Mouse (Mus musculus): ENCODE results near the gene Dvl3. TPM values are rescaled to one million over a fixed set of nuclear protein-coding genes. Genes with fewer than 3 reads are reported as not detected.

Gene Dvl3
- polyA plus RNA-seq (2014; fragmentation: Nextera tagmentation; extraction: Ambion mirVana): 25.3 and 26.0 TPM in 2 replicates

DNA sequence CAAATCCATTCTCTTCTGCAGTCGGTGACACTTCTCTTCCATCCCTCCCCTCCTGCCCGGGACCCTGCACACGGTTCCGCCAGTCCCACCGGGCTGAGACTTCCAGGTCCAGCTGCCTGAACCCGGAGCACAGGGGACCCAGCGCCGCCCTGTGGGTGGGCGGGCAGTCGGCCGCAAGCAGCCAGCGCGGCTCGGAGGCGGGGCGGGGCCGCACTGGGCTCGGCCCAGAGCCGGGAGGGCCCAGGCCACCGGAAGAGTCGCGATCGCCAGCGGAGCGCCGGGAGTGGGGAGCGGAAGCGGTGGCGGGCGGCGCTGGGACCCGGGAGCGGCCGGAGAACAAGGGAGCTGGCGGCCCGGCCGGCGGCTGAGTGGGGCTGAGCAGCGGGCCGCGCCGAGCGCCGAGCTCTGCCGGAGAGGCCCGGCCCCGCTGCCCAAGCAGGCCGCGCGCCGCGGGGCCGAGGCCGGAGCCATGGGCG lies at the start of gene Dvl3:
Gene Dvl3 (plus strand): TSS at position 257 of the 476 bp plus-strand sequence.
- 0% methylated on average over 55 of the region's 55 CpGs for WGBS
- peaks cover 14% of the 10 kb centered on the region; the same call in 1 of the 2 replicates for H3K36me3 ChIP-seq (ENCODE audit: control insufficient read depth, insufficient read depth, low read length)

DNA sequence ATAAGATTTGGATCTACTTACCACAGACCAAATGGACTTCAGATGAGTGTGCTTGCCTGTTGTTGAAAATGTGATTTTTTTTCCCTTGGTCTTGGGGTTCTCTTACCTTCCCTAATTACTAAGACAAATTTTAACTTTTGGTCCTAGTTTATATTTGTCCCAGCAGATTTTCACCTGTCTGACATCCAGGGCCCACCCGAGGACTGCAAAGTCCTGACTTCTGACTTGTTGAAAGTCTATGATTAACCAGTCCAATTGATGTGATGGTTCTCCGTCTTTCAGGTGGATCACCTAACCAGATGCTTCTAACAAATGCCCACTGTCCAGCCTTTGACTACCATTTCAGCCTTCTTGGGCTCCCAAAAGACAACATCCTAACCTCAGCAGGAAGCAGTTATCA lies 45.8 kb upstream of the Dvl3 start:
- H3K9ac ChIP-seq (ENCODE audit: low read length): no peak overlapping the region
- no peaks in the 10 kb centered on the region for H3K4me1 ChIP-seq (ENCODE audit: control insufficient read depth, insufficient read depth, low read length)
- no peak for DNase-seq (ENCODE audit: low spot score)
- no peaks in the 10 kb centered on the region for H3K27me3 ChIP-seq (replicated peaks; ENCODE audit: control insufficient read depth, insufficient read depth, low read length)
- no peak overlapping the region for H3K4me3 ChIP-seq (ENCODE audit: low read depth, low read length)
- ATAC-seq: no peak
- no peaks in the 10 kb centered on the region for H3K9me3 ChIP-seq (replicated peaks; ENCODE audit: control insufficient read depth, low read length)
- no peaks in the 10 kb centered on the region for H3K36me3 ChIP-seq (ENCODE audit: control insufficient read depth, insufficient read depth, low read length)
- no peak overlapping the region for H3K4me2 ChIP-seq (ENCODE audit: low read length)
- WGBS: 84% methylated on average over 2 of the region's 2 CpGs
- no peak overlapping the region for H3K27ac ChIP-seq (ENCODE audit: low read depth, low read length)

More for the DNA sequence above, at the start of gene Dvl3:
- no peaks in the 10 kb centered on the region for H3K9me3 ChIP-seq (replicated peaks; ENCODE audit: control insufficient read depth, low read length)
- DNase-seq (ENCODE audit: low spot score): peak; percentile 93
- peak within 1 kb of the TSS; percentile 92 for H3K27ac ChIP-seq (ENCODE audit: low read depth, low read length)
- no peaks in the 10 kb centered on the region for H3K27me3 ChIP-seq (replicated peaks; ENCODE audit: control insufficient read depth, insufficient read depth, low read length)
- H3K4me1 ChIP-seq (ENCODE audit: control insufficient read depth, insufficient read depth, low read length): peaks cover 14% of the 10 kb centered on the region
- peak; percentile 97 for ATAC-seq
- H3K4me2 ChIP-seq (ENCODE audit: low read length): peak within 1 kb of the TSS; percentile 86
- peak within 1 kb of the TSS; percentile 99 for H3K4me3 ChIP-seq (ENCODE audit: low read depth, low read length)
- H3K9ac ChIP-seq (ENCODE audit: low read length): peak within 1 kb of the TSS; percentile 99

DNA sequence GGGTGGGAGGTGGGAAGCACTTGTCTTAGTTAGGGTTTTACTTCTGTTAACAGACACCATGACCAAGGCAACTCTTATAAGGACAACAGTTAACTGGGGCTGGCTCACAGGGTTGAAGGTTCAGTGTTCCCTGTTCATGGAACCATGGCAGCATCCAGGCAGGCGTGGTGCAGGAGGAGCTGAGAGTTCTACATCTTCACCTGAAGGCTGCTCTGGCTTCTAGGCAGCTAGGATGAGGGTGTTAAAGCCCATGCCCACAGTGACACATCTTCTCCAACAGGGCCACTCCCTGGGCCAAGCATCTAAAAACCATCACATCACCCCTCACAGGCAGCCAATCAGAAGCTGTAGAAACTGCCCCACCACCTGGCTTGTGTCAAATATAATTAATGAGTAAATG lies 45.1 kb upstream of the Dvl3 start:
- no peak overlapping the region for H3K9ac ChIP-seq (ENCODE audit: low read length)
- H3K4me1 ChIP-seq (ENCODE audit: control insufficient read depth, insufficient read depth, low read length): no peaks in the 10 kb centered on the region
- no peak overlapping the region for H3K27ac ChIP-seq (ENCODE audit: low read depth, low read length)
- H3K36me3 ChIP-seq (ENCODE audit: control insufficient read depth, insufficient read depth, low read length): no peaks in the 10 kb centered on the region
- DNase-seq (ENCODE audit: low spot score) (no peak), ATAC-seq (no peak)
- WGBS: 88% methylated on average over 1 of the region's 1 CpGs
- H3K4me3 ChIP-seq (ENCODE audit: low read depth, low read length): no peak overlapping the region
- H3K27me3 ChIP-seq (replicated peaks; ENCODE audit: control insufficient read depth, insufficient read depth, low read length): no peaks in the 10 kb centered on the region
- no peaks in the 10 kb centered on the region for H3K9me3 ChIP-seq (replicated peaks; ENCODE audit: control insufficient read depth, low read length)
- H3K4me2 ChIP-seq (ENCODE audit: low read length): no peak overlapping the region

GRCm38 (mm10) chr16:20473748-20474147 lies 43.0 kb upstream of the Dvl3 start:
- Histone ChIP-seq H3K9ac (ENCODE audit: low read length) (no peak overlapping the region), H3K4me2 (ENCODE audit: low read length) (no peak overlapping the region), H3K36me3 (ENCODE audit: control insufficient read depth, insufficient read depth, low read length) (no peaks in the 10 kb centered on the region), H3K27ac (ENCODE audit: low read depth, low read length) (no peak overlapping the region), H3K4me3 (ENCODE audit: low read depth, low read length) (no peak overlapping the region), H3K4me1 (ENCODE audit: control insufficient read depth, insufficient read depth, low read length) (no peaks in the 10 kb centered on the region), H3K27me3 (replicated peaks; ENCODE audit: control insufficient read depth, insufficient read depth, low read length) (no peaks in the 10 kb centered on the region), H3K9me3 (replicated peaks; ENCODE audit: control insufficient read depth, low read length) (no peaks in the 10 kb centered on the region)
- DNase-seq (ENCODE audit: low spot score) (no peak), ATAC-seq (no peak)
- 78% methylated on average over 1 of the region's 1 CpGs for WGBS

DNA sequence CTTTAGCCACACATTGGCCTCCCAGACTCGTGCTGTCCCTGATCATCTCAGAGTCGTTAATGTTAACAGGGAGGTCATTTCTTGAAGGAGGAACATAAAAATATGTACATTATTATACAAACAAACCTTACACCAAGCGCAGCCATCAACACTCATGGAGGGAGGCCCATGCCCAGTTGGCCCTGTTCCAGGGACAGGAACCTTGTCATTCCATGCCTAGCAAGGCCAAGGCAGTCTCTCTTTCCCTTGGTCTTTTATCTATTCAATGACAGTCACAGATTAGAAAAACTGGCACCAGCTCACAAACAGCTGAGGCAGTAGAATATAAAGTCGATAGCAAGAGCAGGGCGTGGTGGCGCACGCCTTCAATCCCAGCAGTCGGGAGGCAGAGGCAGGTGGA lies 42.6 kb upstream of the Dvl3 start:
- 91% methylated on average over 8 of the region's 8 CpGs for WGBS
- no peak overlapping the region for H3K9ac ChIP-seq (ENCODE audit: low read length)
- no peaks in the 10 kb centered on the region for H3K27me3 ChIP-seq (replicated peaks; ENCODE audit: control insufficient read depth, insufficient read depth, low read length)
- H3K4me3 ChIP-seq (ENCODE audit: low read depth, low read length): no peak overlapping the region
- no peaks in the 10 kb centered on the region for H3K4me1 ChIP-seq (ENCODE audit: control insufficient read depth, insufficient read depth, low read length)
- no peaks in the 10 kb centered on the region for H3K36me3 ChIP-seq (ENCODE audit: control insufficient read depth, insufficient read depth, low read length)
- DNase-seq (ENCODE audit: low spot score) (no peak), ATAC-seq (no peak)
- H3K4me2 ChIP-seq (ENCODE audit: low read length): no peak overlapping the region
- H3K27ac ChIP-seq (ENCODE audit: low read depth, low read length): no peak overlapping the region
- H3K9me3 ChIP-seq (replicated peaks; ENCODE audit: control insufficient read depth, low read length): no peaks in the 10 kb centered on the region

- H3K27ac ChIP-seq (ENCODE audit: low read depth, low read length): no peak overlapping the region
- no peak overlapping the region for H3K9ac ChIP-seq (ENCODE audit: low read length)
- no peaks in the 10 kb centered on the region for H3K27me3 ChIP-seq (replicated peaks; ENCODE audit: control insufficient read depth, insufficient read depth, low read length)
- H3K4me1 ChIP-seq (ENCODE audit: control insufficient read depth, insufficient read depth, low read length): no peaks in the 10 kb centered on the region
- no peak for ATAC-seq
- H3K4me3 ChIP-seq (ENCODE audit: low read depth, low read length): no peak overlapping the region
- H3K36me3 ChIP-seq (ENCODE audit: control insufficient read depth, insufficient read depth, low read length): no peaks in the 10 kb centered on the region
- WGBS: 91% methylated on average over 6 of the region's 6 CpGs
- no peak for DNase-seq (ENCODE audit: low spot score)
- no peaks in the 10 kb centered on the region for H3K9me3 ChIP-seq (replicated peaks; ENCODE audit: control insufficient read depth, low read length)
- no peak overlapping the region for H3K4me2 ChIP-seq (ENCODE audit: low read length)
Observed at GRCm38 (mm10) chr16:20474786-20475185, 42.0 kb upstream of the Dvl3 start.

DNA sequence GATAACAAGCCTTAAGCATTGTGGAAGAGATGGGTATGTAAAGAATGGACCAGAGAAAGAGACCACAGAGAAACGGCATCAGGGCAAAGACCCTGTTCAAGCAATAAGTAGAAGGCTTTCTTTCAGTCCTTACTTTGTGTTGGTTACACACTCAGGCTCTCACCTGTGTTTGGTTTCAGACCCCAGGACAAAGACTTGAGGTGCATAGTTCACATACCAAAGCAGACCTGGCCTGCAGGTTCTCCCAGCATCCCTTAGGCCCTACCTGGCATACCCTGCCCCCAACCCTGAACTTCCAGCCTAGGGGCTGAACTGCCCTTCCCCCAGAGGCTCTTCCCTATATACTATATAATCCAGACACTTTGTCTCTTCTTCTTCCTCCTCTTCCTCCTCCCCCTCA lies 41.4 kb upstream of the Dvl3 start:
- H3K4me2 ChIP-seq (ENCODE audit: low read length): no peak overlapping the region
- no peak for ATAC-seq
- no peaks in the 10 kb centered on the region for H3K27me3 ChIP-seq (replicated peaks; ENCODE audit: control insufficient read depth, insufficient read depth, low read length)
- no peaks in the 10 kb centered on the region for H3K36me3 ChIP-seq (ENCODE audit: control insufficient read depth, insufficient read depth, low read length)
- H3K9ac ChIP-seq (ENCODE audit: low read length): no peak overlapping the region
- H3K4me1 ChIP-seq (ENCODE audit: control insufficient read depth, insufficient read depth, low read length): no peaks in the 10 kb centered on the region
- no peaks in the 10 kb centered on the region for H3K9me3 ChIP-seq (replicated peaks; ENCODE audit: control insufficient read depth, low read length)
- no peak overlapping the region for H3K27ac ChIP-seq (ENCODE audit: low read depth, low read length)
- WGBS: 92% methylated on average over 1 of the region's 1 CpGs
- H3K4me3 ChIP-seq (ENCODE audit: low read depth, low read length): no peak overlapping the region
- DNase-seq (ENCODE audit: low spot score): no peak

DNA sequence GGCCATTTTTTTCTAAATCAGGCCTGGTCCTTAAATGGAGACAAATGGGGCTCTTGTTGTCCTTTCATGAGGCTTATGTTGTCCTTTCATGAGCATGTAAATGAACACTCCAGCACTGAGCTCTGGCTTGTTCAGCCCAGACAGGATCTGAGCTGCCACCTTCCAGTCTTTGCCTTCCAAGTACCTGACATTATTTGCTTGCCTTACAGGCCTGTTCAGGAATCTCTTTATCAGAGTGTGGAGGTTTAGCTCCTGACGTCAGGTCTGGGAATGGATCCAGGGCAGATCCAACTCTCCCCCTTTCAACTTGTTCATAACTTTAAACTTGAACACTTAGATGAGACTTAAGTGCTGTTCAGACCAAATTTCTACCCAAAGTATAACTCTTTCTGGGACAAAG lies 39.9 kb upstream of the Dvl3 start:
- WGBS: 13% methylated on average over 1 of the region's 1 CpGs
- H3K9me3 ChIP-seq (replicated peaks; ENCODE audit: control insufficient read depth, low read length): no peaks in the 10 kb centered on the region
- no peak overlapping the region for H3K4me2 ChIP-seq (ENCODE audit: low read length)
- H3K4me1 ChIP-seq (ENCODE audit: control insufficient read depth, insufficient read depth, low read length): no peaks in the 10 kb centered on the region
- peak; percentile 85 for ATAC-seq
- 0 out of 2 replicates have a peak overlapping the region, but pooled peaks have one; percentile 21 for H3K27ac ChIP-seq (ENCODE audit: low read depth, low read length)
- H3K27me3 ChIP-seq (replicated peaks; ENCODE audit: control insufficient read depth, insufficient read depth, low read length): no peaks in the 10 kb centered on the region
- no peak overlapping the region for H3K9ac ChIP-seq (ENCODE audit: low read length)
- no peak overlapping the region for H3K4me3 ChIP-seq (ENCODE audit: low read depth, low read length)
- DNase-seq (ENCODE audit: low spot score): peak; percentile 47
- H3K36me3 ChIP-seq (ENCODE audit: control insufficient read depth, insufficient read depth, low read length): no peaks in the 10 kb centered on the region

- WGBS: 53% methylated on average over 3 of the region's 3 CpGs
- Histone ChIP-seq H3K4me2 (ENCODE audit: low read length) (no peak overlapping the region), H3K4me3 (ENCODE audit: low read depth, low read length) (no peak overlapping the region), H3K27ac (ENCODE audit: low read depth, low read length) (no peak overlapping the region), H3K27me3 (replicated peaks; ENCODE audit: control insufficient read depth, insufficient read depth, low read length) (no peaks in the 10 kb centered on the region), H3K9me3 (replicated peaks; ENCODE audit: control insufficient read depth, low read length) (no peaks in the 10 kb centered on the region), H3K36me3 (ENCODE audit: control insufficient read depth, insufficient read depth, low read length) (no peaks in the 10 kb centered on the region), H3K9ac (ENCODE audit: low read length) (no peak overlapping the region), H3K4me1 (ENCODE audit: control insufficient read depth, insufficient read depth, low read length) (no peaks in the 10 kb centered on the region)
- ATAC-seq: peak; percentile 65
- no peak for DNase-seq (ENCODE audit: low spot score)
Observed at GRCm38 (mm10) chr16:20477270-20477669, 39.5 kb upstream of the Dvl3 start.

All from forebrain, embryonic 14.5 days (tissue).